Mouse (Mus musculus) intestine, embryonic 14.5 days (tissue): ENCODE results near the gene Il18. TPM values are rescaled to one million over a fixed set of nuclear protein-coding genes. Genes with fewer than 3 reads are reported as not detected.

Source experiments
- polyA plus RNA-seq: library from polyadenylated mRNA; unstranded; fragments of >200 nt; fragmentation: Nextera tagmentation; extraction: Ambion mirVana; gene quantifications from 2 replicates; pipeline ENCODE4 v1.2.1, GENCODE M21; 2014

Gene Il18
- polyA plus RNA-seq, 1 experiment from 2014 or later = 13.5 TPM

Other genes with a start within 250 kb of the Il18 start
- gene Rpl10-ps3, start 209.9 kb upstream of the Il18 start, polyA plus RNA-seq = 354 and 422 TPM in 2 replicates
- gene Plet1, start 60.3 kb upstream of the Il18 start, polyA plus RNA-seq = 1.7 and 1.9 TPM in 2 replicates
- 82.3 and 85.6 TPM in 2 replicates for gene Pts, start 26.1 kb upstream of the Il18 start, polyA plus RNA-seq
- gene Bco2, start 354 bp downstream of the Il18 start, polyA plus RNA-seq = 0.32 and 0.41 TPM in 2 replicates
- gene Tex12, start 6.5 kb downstream of the Il18 start, polyA plus RNA-seq = not detected in 2 replicates
- gene Sdhd, start 49.0 kb downstream of the Il18 start, polyA plus RNA-seq = 407 and 414 TPM in 2 replicates
- 297 and 341 TPM in 2 replicates for gene Timm8b, start 49.1 kb downstream of the Il18 start, polyA plus RNA-seq
- gene Pih1d2, start 62.5 kb downstream of the Il18 start, polyA plus RNA-seq = 2.3 and 3.8 TPM in 2 replicates
- gene Nkapd1, start 62.6 kb downstream of the Il18 start, polyA plus RNA-seq = 20.7 and 24.7 TPM in 2 replicates
- gene Dlat, start 105.0 kb downstream of the Il18 start, polyA plus RNA-seq = 52.9 and 60.9 TPM in 2 replicates
- 7.7 and 8.6 TPM in 2 replicates for gene Dixdc1, start 184.7 kb downstream of the Il18 start, polyA plus RNA-seq
- gene 2310030G06Rik, start 191.7 kb downstream of the Il18 start, polyA plus RNA-seq = 10.3 and 12.7 TPM in 2 replicates
- gene Cryab, start 196.5 kb downstream of the Il18 start, polyA plus RNA-seq = 41.5 and 44.4 TPM in 2 replicates
- gene Hspb2, start 197.5 kb downstream of the Il18 start, polyA plus RNA-seq = 2.1 and 4.0 TPM in 2 replicates
- gene Fdxacb1, start 213.4 kb downstream of the Il18 start, polyA plus RNA-seq = 13.5 and 15.4 TPM in 2 replicates
- 44.6 and 48.7 TPM in 2 replicates for gene Alg9, start 220.2 kb downstream of the Il18 start, polyA plus RNA-seq
- 31.8 and 32.0 TPM in 2 replicates for gene 1110032A03Rik, start 220.7 kb downstream of the Il18 start, polyA plus RNA-seq